Mouse (Mus musculus) bone marrow, adult 2 months (tissue): ENCODE results near the gene Tbxa2r.

Experiments used
- CTCF ChIP-seq: fragments of 200-500 bp; IDR thresholded peaks from 2 replicates; pipeline ENCODE4 v1.5.1; 2011; ENCODE audit warnings: low read length, control low read depth; ENCODE audit not compliant: control insufficient read depth, insufficient read depth
- POLR2A ChIP-seq: fragments of 200-500 bp; IDR thresholded peaks from 2 replicates; pipeline ENCODE4 v1.6.1; 2011; ENCODE audit warnings: low read depth, mild to moderate bottlenecking, control low read depth, low read length, borderline replicate concordance; ENCODE audit not compliant: control insufficient read depth

GRCm38 (mm10) chr10:81341333-81341949, 12.9 kb downstream of the Tbxa2r start:
- TF ChIP-seq CTCF, result peak; percentile 79
- no peak for TF ChIP-seq POLR2A
